8 mouse cellular contexts compared by ENCODE assay signal in the genomic region with DNA sequence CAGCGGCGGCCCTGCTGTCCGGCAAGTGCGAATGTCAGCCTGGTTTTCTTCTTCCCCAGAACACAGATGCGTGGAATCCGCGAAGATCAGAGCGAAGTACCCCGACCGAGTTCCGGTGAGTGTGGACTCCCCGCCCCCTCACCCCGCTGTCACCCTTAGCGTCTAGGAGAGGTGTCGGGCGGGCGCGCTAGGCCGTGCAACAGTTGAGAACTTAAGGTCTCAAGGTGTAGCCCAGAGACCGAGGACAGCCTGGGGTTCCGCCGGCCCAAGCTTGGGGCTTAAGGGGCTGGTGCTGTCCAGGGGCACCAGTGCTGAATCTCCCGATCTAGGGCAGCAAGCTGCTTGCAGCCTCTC. TPM values are rescaled to one million over a fixed set of nuclear protein-coding genes. Genes with fewer than 3 reads are reported as not detected.
DNase-seq lines count a peak whose midpoint lies in the region; ATAC-seq and TF ChIP-seq lines count a peak whose summit lies in the region.

No protein-coding gene starts in this region.

- H3K4me1 ChIP-seq in hindbrain, postnatal 0 days (ENCODE audit: insufficient read depth, low read length): peaks cover 16% of the 10 kb centered on the region; the same call in 1 of the 2 replicates
- peaks cover 14% of the 10 kb centered on the region for H3K4me1 ChIP-seq in midbrain, embryonic 14.5 days (ENCODE audit: control insufficient read depth, insufficient read depth, low read length)

- peak overlapping the region; percentile 96 for H3K4me2 ChIP-seq in hindbrain, postnatal 0 days (ENCODE audit: low read depth, low read length)
- H3K4me2 ChIP-seq in midbrain, embryonic 14.5 days (ENCODE audit: low read length): peak overlapping the region; percentile 91

- H3K9ac ChIP-seq in hindbrain, postnatal 0 days (replicated peaks; ENCODE audit: low read length): peak overlapping the region; percentile 81
- peak overlapping the region; percentile 89 for H3K9ac ChIP-seq in midbrain, embryonic 14.5 days (replicated peaks; ENCODE audit: low read length)

- intact Hi-C loops in left cerebral cortex, adult 2 months (cut with DNase I): loop anchor here (5.0 kb wide), 1 partner anchor 51 kb away; the partner anchor contains the start of gene Adat1
- intact Hi-C loops in left cerebral cortex, postnatal 36 days (cut with DNase I): loop anchor here (2.0 kb wide), 1 partner anchor 50 kb away; no protein-coding TSS in a partner anchor
- intact Hi-C loops in gastrocnemius, adult 2 months (cut with DNase I): loop anchor here (5.0 kb wide), 1 partner anchor 51 kb away; the partner anchor contains the start of gene Adat1

- H3K27me3 ChIP-seq in hindbrain, postnatal 0 days (ENCODE audit: insufficient read depth, low read length): no peaks in the 10 kb centered on the region
- H3K27me3 ChIP-seq in midbrain, embryonic 14.5 days (ENCODE audit: control insufficient read depth, insufficient read depth, low read length): no peaks in the 10 kb centered on the region

- peak; percentile 36; the same call in 1 of the 2 replicates for ATAC-seq in hindbrain, postnatal 0 days
- ATAC-seq in midbrain, embryonic 14.5 days (ENCODE audit: low FRiP score, low TSS enrichment): peak; percentile 18; the same call in 1 of the 2 replicates

- peaks cover 21% of the 10 kb centered on the region; the same call in 1 of the 2 replicates for H3K36me3 ChIP-seq in hindbrain, postnatal 0 days (ENCODE audit: insufficient read depth, low read length)
- H3K36me3 ChIP-seq in midbrain, embryonic 14.5 days (ENCODE audit: control insufficient read depth, insufficient read depth, low read length): peaks cover 35% of the 10 kb centered on the region

- peak overlapping the region; percentile 90 for H3K27ac ChIP-seq in left cerebral cortex, adult 2 months
- peak overlapping the region; percentile 89 for H3K27ac ChIP-seq in gastrocnemius, adult 2 months
- H3K27ac ChIP-seq in hindbrain, postnatal 0 days: peak overlapping the region; percentile 81
- peak overlapping the region; percentile 70 for H3K27ac ChIP-seq in midbrain, embryonic 14.5 days (replicated peaks; ENCODE audit: low read depth, low read length)

- WGBS in hindbrain, postnatal 0 days: 1% methylated on average over 23 of the region's 23 CpGs
- under 1% methylated on average over 23 of the region's 23 CpGs for WGBS in midbrain, embryonic 14.5 days

- H3K4me3 ChIP-seq in left cerebral cortex, adult 2 months: peak overlapping the region; percentile 74
- H3K4me3 ChIP-seq in gastrocnemius, adult 2 months: peak overlapping the region; percentile 81
- peak overlapping the region; percentile 70 for H3K4me3 ChIP-seq in hindbrain, postnatal 0 days (ENCODE audit: low read length)
- H3K4me3 ChIP-seq in midbrain, embryonic 14.5 days (replicated peaks; ENCODE audit: low read depth, low read length): peak overlapping the region; percentile 99

- no peaks in the 10 kb centered on the region for H3K9me3 ChIP-seq in hindbrain, postnatal 0 days (ENCODE audit: low read length)
- no peaks in the 10 kb centered on the region for H3K9me3 ChIP-seq in midbrain, embryonic 14.5 days (ENCODE audit: control insufficient read depth, low read length)

- peak; percentile 39 to 43 for DNase-seq in left cerebral cortex, adult 2 months (ENCODE audit: extremely low spot score in 1 of 2, low spot score in 2 of 2)
- DNase-seq in left cerebral cortex, postnatal 36 days (ENCODE audit: low spot score in 2 of 2): no peak
- peak; percentile 36 to 56 for DNase-seq in cerebellum, adult 18-20 months
- DNase-seq in gastrocnemius, adult 2 months: peak; percentile 56
- peak; percentile 40 for DNase-seq in hindbrain, postnatal 0 days (ENCODE audit: low spot score)
- DNase-seq in liver: peak; percentile 61
- DNase-seq in midbrain, embryonic 14.5 days: peak; percentile 11
- peak; percentile 21 to 44 for DNase-seq in spleen, postnatal 14 days (ENCODE audit: low spot score in 2 of 2)

- no peak for TF ChIP-seq CTCF in left cerebral cortex, adult 2 months (IDR thresholded peaks at IDR 0.05)
- TF ChIP-seq CTCF in gastrocnemius, adult 2 months (IDR thresholded peaks at IDR 0.05): no peak
- no peak for TF ChIP-seq CTCF in hindbrain, postnatal 0 days (IDR thresholded peaks at IDR 0.05; ENCODE audit: low read depth)

RNA-seq across cellular contexts. Expression of gene Gabarapl2, which starts 0.6 kb away (rescaled TPM):
- 100 to 1,000 TPM; 209 to 211 TPM for total RNA-seq in left cerebral cortex, adult 2 months (2021)
- 100 to 1,000 TPM; 201 to 216 TPM for total RNA-seq in left cerebral cortex, postnatal 36 days (2021)
- 100 to 1,000 TPM in 1 of 2 experiments, 10 to 100 TPM in 1; 99.6 to 105 TPM for total RNA-seq in gastrocnemius, adult 2 months (2021)
- total RNA-seq in hindbrain, postnatal 0 days (2014; rRNA removed): 86.2 and 99.4 TPM in 2 replicates
- polyA plus RNA-seq in hindbrain, postnatal 0 days (2015; fragmentation: Nextera tagmentation; extraction: Ambion mirVana): 461 and 465 TPM in 2 replicates
- polyA plus RNA-seq in midbrain, embryonic 14.5 days (2014; fragmentation: Nextera tagmentation; extraction: Ambion mirVana): 490 and 510 TPM in 2 replicates

RNA-seq across cellular contexts. Expression of gene Tmem231, which starts 7.4 kb away (rescaled TPM):
- 10 to 100 TPM; 11.7 to 13.2 TPM for total RNA-seq in left cerebral cortex, adult 2 months (2021)
- total RNA-seq in left cerebral cortex, postnatal 36 days (2021): 10 to 100 TPM; 10.6 to 13.1 TPM
- total RNA-seq in gastrocnemius, adult 2 months (2021): under 1 TPM; 0.73 to 0.94 TPM
- total RNA-seq in hindbrain, postnatal 0 days (2014; rRNA removed): 15.5 and 16.7 TPM in 2 replicates
- polyA plus RNA-seq in hindbrain, postnatal 0 days (2015; fragmentation: Nextera tagmentation; extraction: Ambion mirVana): 14.4 and 14.6 TPM in 2 replicates
- 14.8 and 16.7 TPM in 2 replicates for polyA plus RNA-seq in midbrain, embryonic 14.5 days (2014; fragmentation: Nextera tagmentation; extraction: Ambion mirVana)

RNA-seq across cellular contexts. Expression of gene Chst5, which starts 30.8 kb away (rescaled TPM):
- under 1 TPM; 0.29 to 0.51 TPM for total RNA-seq in left cerebral cortex, adult 2 months (2021)
- under 1 TPM; 0.36 to 0.57 TPM for total RNA-seq in left cerebral cortex, postnatal 36 days (2021)
- under 1 TPM in 1 of 2 experiments, not detected in 1; 0.14 TPM for total RNA-seq in gastrocnemius, adult 2 months (2021)
- total RNA-seq in hindbrain, postnatal 0 days (2014; rRNA removed): 2.4 and 4.2 TPM in 2 replicates
- polyA plus RNA-seq in hindbrain, postnatal 0 days (2015; fragmentation: Nextera tagmentation; extraction: Ambion mirVana): 3.2 and 3.8 TPM in 2 replicates
- 3.1 and 3.2 TPM in 2 replicates for polyA plus RNA-seq in midbrain, embryonic 14.5 days (2014; fragmentation: Nextera tagmentation; extraction: Ambion mirVana)

RNA-seq across cellular contexts. Expression of gene Adat1, which starts 51.0 kb away (rescaled TPM):
- 1 to 10 TPM; 6.4 to 6.6 TPM for total RNA-seq in left cerebral cortex, adult 2 months (2021)
- total RNA-seq in left cerebral cortex, postnatal 36 days (2021): 1 to 10 TPM; 4.0 to 8.0 TPM
- total RNA-seq in gastrocnemius, adult 2 months (2021): 1 to 10 TPM; 2.4 to 2.7 TPM
- 3.8 and 4.5 TPM in 2 replicates for total RNA-seq in hindbrain, postnatal 0 days (2014; rRNA removed)
- 4.7 and 4.9 TPM in 2 replicates for polyA plus RNA-seq in hindbrain, postnatal 0 days (2015; fragmentation: Nextera tagmentation; extraction: Ambion mirVana)
- 5.3 and 5.6 TPM in 2 replicates for polyA plus RNA-seq in midbrain, embryonic 14.5 days (2014; fragmentation: Nextera tagmentation; extraction: Ambion mirVana)

Comparison
In these comparisons a context has a peak if more than half of its experiments do, and no peak if none do; other contexts are left out.
1. DNase-seq: peak in left cerebral cortex, adult 2 months (2 of 2), cerebellum, adult 18-20 months (2 of 2), gastrocnemius, adult 2 months (single experiment), hindbrain, postnatal 0 days (single experiment), liver (single experiment), midbrain, embryonic 14.5 days (single experiment) and spleen, postnatal 14 days (2 of 2); none in left cerebral cortex, postnatal 36 days (0 of 2).
2. Peak in every context shown above with its lines, with median percentiles within 50 percentile points of each other: H3K27ac ChIP-seq and H3K4me3 ChIP-seq.